Mouse (Mus musculus): ENCODE measurements around the gene Apmap. TPM values are rescaled to one million over a fixed set of nuclear protein-coding genes. Genes with fewer than 3 reads are reported as not detected.

The Apmap gene
- polyA plus RNA-seq (2015; fragmentation: Nextera tagmentation; extraction: Ambion mirVana) = 46.0 and 47.6 TPM in 2 replicates

DNA sequence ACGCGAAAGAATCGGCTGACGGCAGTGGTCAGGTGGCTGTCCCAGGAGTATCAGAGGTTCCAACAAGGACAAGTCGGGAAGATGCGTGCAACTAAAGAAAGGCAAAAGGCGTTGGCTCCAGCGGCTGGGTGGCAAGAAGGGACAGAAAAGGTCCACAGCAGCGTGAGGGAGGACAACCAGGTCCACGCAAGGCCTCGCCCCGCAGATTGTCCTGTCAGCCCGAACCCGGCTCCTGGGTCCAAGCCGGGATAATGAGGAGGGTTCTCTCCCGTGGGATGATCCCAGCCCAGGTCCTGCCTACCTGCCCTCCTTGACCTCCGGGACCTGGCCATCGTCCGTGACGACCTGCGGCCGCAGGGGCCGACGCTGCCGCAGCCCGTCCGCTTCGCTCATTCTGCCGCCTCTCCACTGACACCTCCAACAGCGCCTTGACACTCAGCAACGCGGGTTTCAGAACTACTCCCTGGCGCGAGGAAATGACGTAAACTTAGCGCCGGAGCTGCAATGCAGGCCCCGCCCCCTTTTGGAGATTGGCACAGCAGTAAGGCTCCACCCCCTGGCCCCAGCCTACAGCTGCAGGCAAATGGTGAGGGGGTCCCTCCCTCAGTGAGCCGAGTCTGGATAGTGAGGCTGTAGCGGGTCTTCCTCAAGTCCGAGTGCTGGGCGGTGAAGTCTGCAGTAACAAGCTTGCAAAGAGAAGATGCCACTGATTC is at the start of gene Apmap:
Gene Apmap, minus strand, starts transcription at position 481 of the 713 bp plus-strand sequence.
- Histone ChIP-seq H3K9ac (peak within 1 kb of the TSS; percentile 76), H3K4me3 (replicated peaks) (peak within 1 kb of the TSS; percentile 89), H3K9me3 (replicated peaks) (no peaks in the 10 kb centered on the region), H3K4me1 (peaks cover 11% of the 10 kb centered on the region), H3K27me3 (peaks cover 5% of the 10 kb centered on the region; the same call in 1 of the 2 replicates), H3K27ac (peak within 1 kb of the TSS; percentile 65), H3K4me2 (peak within 1 kb of the TSS; percentile 74), H3K36me3 (no peaks in the 10 kb centered on the region)
- peak; percentile 99 for ATAC-seq (replicated peaks; ENCODE audit: low FRiP score)
- WGBS = under 1% methylated on average over 42 of the region's 42 CpGs

DNA sequence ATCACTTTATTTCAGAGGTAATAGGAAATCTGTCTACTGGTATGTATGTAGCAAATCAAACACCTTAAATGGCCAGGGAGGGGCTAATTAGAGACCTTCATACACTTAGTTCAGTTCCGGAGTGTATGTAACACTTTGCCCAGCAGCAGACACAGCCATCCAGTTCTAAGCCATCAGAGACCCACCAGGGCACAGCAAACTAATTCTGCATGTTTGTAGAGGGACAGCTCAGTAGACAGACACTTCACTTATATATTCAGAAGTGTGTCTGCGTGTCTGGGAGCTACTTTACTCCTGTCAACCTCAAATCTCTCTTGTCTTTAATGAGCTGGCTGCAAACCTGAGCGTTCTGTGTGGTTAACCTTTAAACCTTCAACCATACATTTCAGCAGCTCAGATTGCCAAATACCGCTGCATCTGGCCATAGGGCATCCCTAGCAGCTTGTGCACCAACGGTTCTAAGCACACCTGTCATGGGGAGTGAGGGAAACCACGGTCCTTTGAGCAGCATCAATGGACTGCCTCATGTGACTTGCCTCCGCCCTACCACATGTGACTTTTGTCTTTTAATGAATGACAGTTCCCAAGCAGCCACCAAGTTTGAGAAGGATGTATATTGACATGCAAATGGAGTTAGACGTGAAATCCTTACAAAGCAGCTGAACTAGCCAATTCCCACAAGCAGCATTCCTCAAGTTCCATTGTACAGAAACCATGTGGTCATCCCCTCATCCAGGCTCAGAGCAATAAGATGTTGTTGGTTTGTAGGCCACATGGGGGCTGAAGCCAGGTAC is 48.8 kb upstream of the Apmap start:
- peak; percentile 59; the same call in 1 of the 2 replicates for ATAC-seq (replicated peaks; ENCODE audit: low FRiP score)
- no peak overlapping the region for H3K9ac ChIP-seq
- 44% methylated on average over 8 of the region's 8 CpGs for WGBS
- H3K4me2 ChIP-seq = no peak overlapping the region
- H3K36me3 ChIP-seq = no peaks in the 10 kb centered on the region
- no peaks in the 10 kb centered on the region for H3K4me1 ChIP-seq
- no peak overlapping the region for H3K27ac ChIP-seq
- no peaks in the 10 kb centered on the region for H3K27me3 ChIP-seq
- no peaks in the 10 kb centered on the region for H3K9me3 ChIP-seq (replicated peaks)
- H3K4me3 ChIP-seq (replicated peaks) = no peak overlapping the region

GRCm38 (mm10) chr2:150656112-150656511 is 47.7 kb upstream of the Apmap start:
- H3K9me3 ChIP-seq (replicated peaks) = no peaks in the 10 kb centered on the region
- no peak overlapping the region for H3K27ac ChIP-seq
- WGBS = 88% methylated on average over 3 of the region's 3 CpGs
- no peak overlapping the region for H3K4me2 ChIP-seq
- no peak overlapping the region for H3K9ac ChIP-seq
- no peak for ATAC-seq (replicated peaks; ENCODE audit: low FRiP score)
- no peaks in the 10 kb centered on the region for H3K36me3 ChIP-seq
- no peaks in the 10 kb centered on the region for H3K27me3 ChIP-seq
- H3K4me1 ChIP-seq = no peaks in the 10 kb centered on the region; the same call in 1 of the 2 replicates
- H3K4me3 ChIP-seq (replicated peaks) = no peak overlapping the region

DNA sequence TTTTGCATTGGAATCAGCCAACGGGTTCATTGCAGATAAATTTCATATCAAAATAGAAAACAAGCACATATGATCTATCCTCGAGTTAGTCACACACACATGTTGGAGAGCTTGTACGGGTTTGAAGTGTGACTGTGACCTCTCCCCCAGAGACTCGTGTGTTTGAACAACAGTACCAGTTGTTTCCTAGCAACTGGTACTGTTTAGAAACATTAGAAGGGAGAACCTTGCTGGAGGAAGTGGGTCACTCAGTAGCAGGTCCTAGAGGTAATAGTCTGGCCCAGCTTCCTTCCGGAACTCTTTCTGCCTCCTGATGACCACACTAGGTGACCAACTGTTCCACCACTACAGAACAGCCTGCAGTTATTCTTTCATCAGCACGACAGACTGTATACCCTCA is 46.9 kb upstream of the Apmap start:
- WGBS = 81% methylated on average over 6 of the region's 6 CpGs
- H3K27me3 ChIP-seq = no peaks in the 10 kb centered on the region
- H3K4me3 ChIP-seq (replicated peaks) = no peak overlapping the region
- no peak overlapping the region for H3K9ac ChIP-seq
- H3K4me1 ChIP-seq = peaks cover 6% of the 10 kb centered on the region
- H3K4me2 ChIP-seq = no peak overlapping the region
- H3K27ac ChIP-seq = no peak overlapping the region
- H3K36me3 ChIP-seq = no peaks in the 10 kb centered on the region
- H3K9me3 ChIP-seq (replicated peaks) = no peaks in the 10 kb centered on the region
- no peak for ATAC-seq (replicated peaks; ENCODE audit: low FRiP score)

GRCm38 (mm10) chr2:150654814-150655213 is 46.4 kb upstream of the Apmap start:
- H3K27me3 ChIP-seq = no peaks in the 10 kb centered on the region

DNA sequence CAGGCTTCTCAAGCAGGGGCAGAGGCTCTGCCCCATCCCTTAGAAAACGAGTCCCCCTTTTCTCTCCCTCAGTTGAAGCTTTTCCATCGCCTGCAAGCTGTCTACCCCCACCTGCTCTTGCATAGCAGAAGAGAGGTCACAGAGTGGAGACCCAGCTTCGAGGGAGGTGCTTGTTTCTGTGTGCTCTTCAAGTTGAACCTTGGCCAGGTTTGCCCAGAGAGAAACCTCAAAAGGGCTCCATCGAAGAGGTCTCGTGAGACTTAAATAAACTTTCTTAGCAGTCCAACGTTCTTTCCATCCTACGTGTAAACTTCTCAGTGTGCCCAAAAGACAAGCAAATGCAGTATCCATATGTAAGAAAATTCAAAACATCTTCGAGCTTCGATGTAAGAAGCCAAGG is 43.0 kb upstream of the Apmap start:
- WGBS = 58% methylated on average over 9 of the region's 9 CpGs
- Histone ChIP-seq H3K27ac (no peak overlapping the region), H3K9ac (no peak overlapping the region), H3K27me3 (no peaks in the 10 kb centered on the region), H3K4me2 (no peak overlapping the region), H3K36me3 (no peaks in the 10 kb centered on the region), H3K4me1 (peaks cover 9% of the 10 kb centered on the region), H3K9me3 (replicated peaks) (no peaks in the 10 kb centered on the region), H3K4me3 (replicated peaks) (no peak overlapping the region)
- no peak for ATAC-seq (replicated peaks; ENCODE audit: low FRiP score)

More at GRCm38 (mm10) chr2:150654814-150655213, 46.4 kb upstream of the Apmap start:
- Histone ChIP-seq H3K4me2 (no peak overlapping the region), H3K9ac (no peak overlapping the region), H3K36me3 (no peaks in the 10 kb centered on the region), H3K27ac (no peak overlapping the region), H3K4me1 (peaks cover 9% of the 10 kb centered on the region), H3K9me3 (replicated peaks) (no peaks in the 10 kb centered on the region), H3K4me3 (replicated peaks) (no peak overlapping the region)
- no peak for ATAC-seq (replicated peaks; ENCODE audit: low FRiP score)
- 85% methylated on average over 2 of the region's 2 CpGs for WGBS

DNA sequence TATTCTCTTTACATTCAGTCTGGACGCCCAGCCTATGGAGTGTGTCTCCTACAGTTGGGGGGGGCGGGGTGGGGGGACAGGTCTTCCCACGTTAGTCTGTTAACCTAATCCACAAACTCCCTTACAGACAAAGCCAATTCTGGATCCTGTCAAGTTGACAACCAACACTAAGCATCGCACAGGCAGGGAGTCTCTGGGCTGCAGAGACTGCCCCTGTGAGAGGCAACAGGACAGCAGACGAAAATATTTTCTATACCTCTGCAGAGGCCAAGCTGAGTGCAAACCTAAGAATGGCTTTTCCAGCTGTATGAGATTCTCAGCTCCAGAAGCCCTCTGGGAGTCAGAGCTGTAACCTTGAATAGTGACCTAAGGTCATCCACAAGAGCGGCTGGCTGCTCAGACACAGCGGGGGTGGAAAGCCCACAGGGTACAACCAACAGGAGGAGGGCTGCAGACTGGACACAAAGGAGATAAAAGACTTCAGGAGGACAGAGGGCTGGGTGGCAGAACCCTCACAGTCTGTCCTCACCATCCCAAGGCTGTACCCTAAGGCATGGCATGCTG is 42.2 kb upstream of the Apmap start:
- no peak overlapping the region for H3K4me3 ChIP-seq (replicated peaks)
- no peaks in the 10 kb centered on the region for H3K9me3 ChIP-seq (replicated peaks)
- no peaks in the 10 kb centered on the region for H3K27me3 ChIP-seq
- 17% methylated on average over 7 of the region's 7 CpGs for WGBS
- no peak overlapping the region for H3K27ac ChIP-seq
- peak; percentile 51; the same call in 1 of the 2 replicates for ATAC-seq (replicated peaks; ENCODE audit: low FRiP score)
- no peak overlapping the region for H3K9ac ChIP-seq
- no peak overlapping the region for H3K4me2 ChIP-seq
- peaks cover 9% of the 10 kb centered on the region for H3K4me1 ChIP-seq
- H3K36me3 ChIP-seq = no peaks in the 10 kb centered on the region

DNA sequence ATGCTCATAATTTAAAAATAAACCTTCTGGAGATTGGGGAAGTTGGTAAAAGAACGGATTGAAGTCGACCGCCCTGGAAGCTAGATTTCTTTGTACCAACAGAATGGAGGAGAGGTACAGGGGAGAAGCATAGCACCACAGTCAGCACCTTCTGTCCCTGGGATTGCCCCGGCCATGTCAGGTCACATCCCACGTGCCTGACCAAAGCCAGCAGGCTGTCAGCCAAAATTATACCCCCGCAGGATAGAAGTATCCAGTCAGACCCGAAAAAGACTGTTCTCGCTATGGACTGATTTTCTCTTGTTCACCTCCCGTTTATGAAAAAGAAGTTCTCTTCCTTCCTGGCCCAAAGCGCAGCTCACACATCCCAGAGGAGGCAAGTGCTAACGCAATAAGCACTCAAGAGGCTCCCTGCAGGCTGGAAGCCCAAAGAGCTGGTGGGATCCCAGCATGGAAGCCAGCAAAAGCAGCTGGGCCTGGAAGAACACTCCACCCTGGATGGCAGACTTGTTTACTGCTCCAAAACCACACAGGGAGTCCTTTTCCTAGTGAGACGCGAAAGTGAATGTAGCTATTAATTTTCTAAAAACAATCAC is 40.0 kb upstream of the Apmap start:
- H3K4me2 ChIP-seq = no peak overlapping the region
- H3K9me3 ChIP-seq (replicated peaks) = no peaks in the 10 kb centered on the region
- H3K27ac ChIP-seq = no peak overlapping the region
- H3K36me3 ChIP-seq = no peaks in the 10 kb centered on the region
- H3K4me1 ChIP-seq = peaks cover 9% of the 10 kb centered on the region
- no peak overlapping the region for H3K9ac ChIP-seq
- ATAC-seq (replicated peaks; ENCODE audit: low FRiP score) = no peak
- 67% methylated on average over 13 of the region's 13 CpGs for WGBS
- H3K27me3 ChIP-seq = no peaks in the 10 kb centered on the region
- no peak overlapping the region for H3K4me3 ChIP-seq (replicated peaks)

DNA sequence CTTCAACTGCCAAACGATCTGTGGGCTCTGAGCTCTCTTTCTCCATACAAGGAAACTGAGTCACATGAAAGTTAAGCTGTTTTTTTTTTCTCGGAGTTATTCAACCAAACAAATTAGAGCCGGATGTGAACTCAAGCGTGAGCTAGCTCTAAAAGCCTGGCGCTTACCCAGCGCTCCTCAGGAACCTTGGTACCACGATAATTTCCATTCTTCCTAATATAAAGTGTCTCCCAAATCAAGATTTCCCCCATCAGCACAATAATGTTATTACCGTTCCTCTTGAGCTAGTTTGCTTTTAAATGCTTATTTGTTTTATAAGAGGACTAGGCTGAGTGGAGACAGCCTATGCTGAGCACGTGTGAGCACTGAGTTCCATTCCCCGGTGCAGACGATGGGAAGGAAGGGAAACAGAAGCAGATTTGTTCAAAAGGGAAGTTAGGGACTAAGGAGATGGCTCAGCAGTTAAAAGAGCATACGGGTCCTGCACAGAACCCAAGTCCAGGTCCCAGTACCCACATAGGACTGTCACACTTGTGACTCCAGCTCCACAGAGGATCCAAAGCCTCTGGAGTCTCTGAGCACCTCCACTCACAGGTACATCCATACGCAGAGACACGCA is 39.4 kb upstream of the Apmap start:
- ATAC-seq (replicated peaks; ENCODE audit: low FRiP score) = no peak
- Histone ChIP-seq H3K27me3 (no peaks in the 10 kb centered on the region), H3K4me1 (peaks cover 9% of the 10 kb centered on the region), H3K4me3 (replicated peaks) (no peak overlapping the region), H3K36me3 (no peaks in the 10 kb centered on the region), H3K4me2 (no peak overlapping the region), H3K9ac (no peak overlapping the region), H3K27ac (no peak overlapping the region), H3K9me3 (replicated peaks) (no peaks in the 10 kb centered on the region)
- 74% methylated on average over 14 of the region's 14 CpGs for WGBS

DNA sequence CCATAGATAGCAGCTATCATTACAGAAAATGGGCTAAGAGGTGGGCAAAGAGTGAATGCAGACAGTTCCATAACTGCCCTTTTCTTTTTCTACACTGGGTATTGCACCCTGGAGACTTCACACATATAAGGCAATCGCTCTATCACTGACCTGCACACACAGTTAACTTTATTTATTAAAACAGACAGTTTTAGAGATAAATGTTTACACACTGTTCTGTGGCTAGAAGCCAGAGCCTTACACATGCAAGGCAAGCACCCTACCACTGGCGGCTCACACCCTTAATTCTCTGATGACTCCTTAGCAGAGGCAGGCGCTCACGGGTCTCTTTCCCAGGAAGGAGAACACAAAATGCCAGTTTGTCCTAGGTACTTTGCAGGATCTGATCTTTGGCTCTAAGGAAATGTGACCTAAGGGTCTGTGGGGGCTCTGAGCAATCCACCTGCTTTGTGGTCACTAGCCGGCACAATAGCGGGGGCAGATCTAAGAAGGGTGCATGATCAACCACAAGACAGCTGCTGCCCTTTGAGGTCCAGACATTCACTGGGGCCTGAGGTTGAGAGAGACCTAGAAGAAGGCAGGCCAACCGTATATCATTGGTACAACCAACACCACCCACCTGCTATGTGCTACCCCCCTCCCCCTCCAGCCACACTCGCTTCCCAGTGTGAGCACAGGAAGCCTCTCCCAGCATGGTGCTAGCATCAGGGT is 38.2 kb upstream of the Apmap start:
- H3K27me3 ChIP-seq = no peaks in the 10 kb centered on the region
- H3K4me1 ChIP-seq = peaks cover 9% of the 10 kb centered on the region
- no peaks in the 10 kb centered on the region for H3K36me3 ChIP-seq
- no peak overlapping the region for H3K27ac ChIP-seq
- H3K4me3 ChIP-seq (replicated peaks) = no peak overlapping the region
- no peak for ATAC-seq (replicated peaks; ENCODE audit: low FRiP score)
- no peak overlapping the region for H3K9ac ChIP-seq
- no peak overlapping the region for H3K4me2 ChIP-seq
- no peaks in the 10 kb centered on the region for H3K9me3 ChIP-seq (replicated peaks)
- 82% methylated on average over 8 of the region's 8 CpGs for WGBS

DNA sequence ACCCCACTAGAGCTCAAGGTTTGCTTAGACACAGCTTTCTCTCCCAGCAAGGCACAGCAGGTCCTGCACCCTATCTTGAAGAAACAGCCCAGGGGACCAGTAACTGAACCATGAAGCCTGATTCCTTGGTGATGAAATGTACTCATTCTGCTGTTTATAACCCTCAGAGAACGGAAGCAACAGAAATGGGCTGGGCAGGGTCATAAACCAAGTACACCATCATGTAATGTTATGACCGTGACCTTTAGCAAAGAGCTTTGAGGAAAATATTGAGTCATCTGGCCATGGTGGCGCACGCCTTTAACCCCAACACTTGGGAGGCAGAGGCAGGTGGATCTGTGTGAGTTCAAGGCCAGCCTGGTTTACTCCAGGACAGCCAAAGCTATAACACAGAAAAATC is 36.9 kb upstream of the Apmap start:
- Histone ChIP-seq H3K4me3 (replicated peaks) (no peak overlapping the region), H3K9ac (no peak overlapping the region), H3K27ac (no peak overlapping the region), H3K27me3 (no peaks in the 10 kb centered on the region), H3K9me3 (replicated peaks) (no peaks in the 10 kb centered on the region), H3K4me2 (no peak overlapping the region), H3K4me1 (0 out of 2 replicates have a peak, but pooled peaks cover 3% of the 10 kb centered on the region), H3K36me3 (no peaks in the 10 kb centered on the region)
- 83% methylated on average over 4 of the region's 4 CpGs for WGBS
- ATAC-seq (replicated peaks; ENCODE audit: low FRiP score) = no peak

Data from kidney, embryonic 15.5 days (tissue).